Mouse (Mus musculus) liver, embryonic 11.5 days (tissue): ENCODE measurements around the gene Wwc1. TPM values are rescaled to one million over a fixed set of nuclear protein-coding genes. Genes with fewer than 3 reads are reported as not detected.

ENCODE experiments used
- ATAC-seq: fragments of 200-750 bp; cut with Nextera tagmentation; replicated peaks from 2 replicates; pipeline ENCODE4 v1.8.0; 2017; ENCODE audit warnings: moderate number of reproducible peaks, mild to moderate bottlenecking, moderate TSS enrichment, moderate library complexity; ENCODE audit not compliant: low FRiP score
- DNase-seq: peaks from one replicate; pipeline ENCODE4 v3.0.0-alpha.2; 2017; ENCODE audit warnings: low spot score
- H3K27ac ChIP-seq: fragments of 300-500 bp; sonication (generic); 2 replicates; pipeline ENCODE4 v1.5.1; 2014; ENCODE audit warnings: mild to moderate bottlenecking, low read depth, low read length, control low read depth
- H3K27me3 ChIP-seq: fragments of 300-500 bp; sonication (generic); replicated peaks from 2 replicates; pipeline ENCODE4 v1.6.1; 2014; ENCODE audit warnings: low read length, mixed read lengths; ENCODE audit not compliant: control insufficient read depth, insufficient read depth
- H3K36me3 ChIP-seq: fragments of 300-500 bp; sonication (generic); 2 replicates; pipeline ENCODE4 v1.6.1; 2014; ENCODE audit warnings: mild to moderate bottlenecking, low read length, moderate library complexity, mixed read lengths; ENCODE audit not compliant: control insufficient read depth, insufficient read depth
- H3K4me1 ChIP-seq: fragments of 300-500 bp; sonication (generic); replicated peaks from 2 replicates; pipeline ENCODE4 v1.6.1; 2014; ENCODE audit warnings: low read length, mixed read lengths; ENCODE audit not compliant: control insufficient read depth, insufficient read depth
- H3K4me2 ChIP-seq: fragments of 300-500 bp; sonication (generic); 2 replicates; pipeline ENCODE4 v1.6.1; 2014; ENCODE audit warnings: mild to moderate bottlenecking, control low read depth, moderate library complexity
- H3K4me3 ChIP-seq: fragments of 300-500 bp; sonication (generic); 2 replicates; pipeline ENCODE4 v1.5.1; 2014; ENCODE audit warnings: low read depth, low read length, control low read depth
- H3K9ac ChIP-seq: fragments of 300-500 bp; sonication (generic); 2 replicates; pipeline ENCODE4 v1.6.1; 2014; ENCODE audit warnings: low read depth, low read length, control low read depth
- H3K9me3 ChIP-seq: fragments of 300-500 bp; sonication (generic); 2 replicates; pipeline ENCODE4 v1.6.1; 2016; ENCODE audit warnings: low read length, inconsistent platforms, mixed read lengths; ENCODE audit not compliant: control insufficient read depth
- WGBS: fragments of 180-500 bp; shearing (Covaris S2); extraction: QIAGEN DNeasy Blood & Tissue Kit; methylation state at CpG from one replicate; pipeline ENCODE4 v1.1.7; 2014; 5-methylcytosine and 5-hydroxymethylcytosine counted together
- polyA plus RNA-seq: library from polyadenylated mRNA; unstranded; fragments of >200 nt; fragmentation: Nextera tagmentation; extraction: Ambion mirVana; gene quantifications from 2 replicates; pipeline ENCODE4 v1.2.1, GENCODE M21; 2014

The Wwc1 gene
- polyA plus RNA-seq, 1 experiment from 2014 or later = 4.1 TPM

DNA sequence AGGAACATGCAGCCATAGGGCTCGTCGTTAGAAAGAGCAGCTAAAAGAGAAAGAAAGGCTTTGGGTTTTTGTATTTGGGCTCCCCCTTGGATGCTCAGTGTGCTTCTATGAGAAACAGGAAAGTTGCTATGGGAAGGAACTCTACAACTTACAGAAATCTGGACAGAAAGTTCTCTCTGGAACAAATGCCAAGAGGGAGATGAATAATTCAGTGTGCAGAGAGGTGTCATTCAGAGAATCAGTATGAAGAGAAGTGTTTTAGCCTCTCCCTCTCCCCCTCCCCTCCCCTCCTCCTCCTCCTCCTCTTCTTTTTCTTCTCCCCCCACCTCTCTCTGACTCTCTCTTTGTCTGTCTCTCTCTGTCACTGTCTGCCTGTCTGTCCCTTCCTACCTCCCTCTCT lies 60.9 kb downstream of the Wwc1 start:
- 38% methylated on average over 2 of the region's 2 CpGs for WGBS
- Histone ChIP-seq H3K4me2 (no peak overlapping the region), H3K9me3 (no peaks in the 10 kb centered on the region), H3K27me3 (no peaks in the 10 kb centered on the region), H3K9ac (no peak overlapping the region), H3K36me3 (no peaks in the 10 kb centered on the region), H3K4me3 (no peak overlapping the region), H3K27ac (no peak overlapping the region), H3K4me1 (no peaks in the 10 kb centered on the region; the same call in 1 of the 2 replicates)
- no peak for ATAC-seq
- no peak for DNase-seq

DNA sequence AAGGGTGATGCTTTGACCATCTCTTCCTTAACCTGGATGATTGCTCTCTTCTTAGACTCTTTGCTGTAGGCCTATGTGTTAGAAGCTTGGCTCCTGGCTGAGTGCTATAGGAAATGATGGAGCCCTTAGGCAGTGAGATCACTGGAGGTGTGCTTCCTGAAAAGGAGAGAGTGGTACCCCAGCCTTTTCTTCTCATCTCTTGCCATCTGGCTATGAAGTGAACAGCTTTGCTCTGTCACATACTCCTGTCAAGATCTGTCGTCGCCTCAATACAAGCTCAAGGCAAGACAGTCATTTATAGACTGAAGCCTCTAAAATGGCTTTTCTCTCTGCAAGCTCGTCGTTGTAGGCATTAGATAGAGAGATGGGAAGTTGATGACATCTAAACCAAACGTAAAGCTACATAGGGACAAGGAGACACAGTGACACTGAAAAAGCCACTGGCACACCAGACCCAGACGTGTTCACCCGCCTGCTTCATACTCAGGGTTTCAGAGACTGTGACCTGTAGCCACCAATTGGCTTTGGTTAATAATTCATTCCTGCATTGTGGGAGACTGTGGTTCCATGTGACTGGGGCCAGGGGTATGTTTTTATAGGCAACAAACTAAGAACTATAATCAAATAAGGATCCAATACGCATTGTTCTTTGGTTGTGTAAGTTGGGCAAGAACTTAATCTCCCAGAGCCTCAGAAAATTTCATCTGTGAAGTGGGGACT lies 63.7 kb downstream of the Wwc1 start:
- DNase-seq (no peak), ATAC-seq (no peak)
- no peak overlapping the region for H3K4me2 ChIP-seq
- H3K4me3 ChIP-seq = no peak overlapping the region
- no peak overlapping the region for H3K27ac ChIP-seq
- no peaks in the 10 kb centered on the region for H3K27me3 ChIP-seq
- no peaks in the 10 kb centered on the region for H3K4me1 ChIP-seq
- no peak overlapping the region for H3K9ac ChIP-seq
- 75% methylated on average over 8 of the region's 8 CpGs for WGBS
- no peaks in the 10 kb centered on the region for H3K9me3 ChIP-seq
- no peaks in the 10 kb centered on the region for H3K36me3 ChIP-seq

DNA sequence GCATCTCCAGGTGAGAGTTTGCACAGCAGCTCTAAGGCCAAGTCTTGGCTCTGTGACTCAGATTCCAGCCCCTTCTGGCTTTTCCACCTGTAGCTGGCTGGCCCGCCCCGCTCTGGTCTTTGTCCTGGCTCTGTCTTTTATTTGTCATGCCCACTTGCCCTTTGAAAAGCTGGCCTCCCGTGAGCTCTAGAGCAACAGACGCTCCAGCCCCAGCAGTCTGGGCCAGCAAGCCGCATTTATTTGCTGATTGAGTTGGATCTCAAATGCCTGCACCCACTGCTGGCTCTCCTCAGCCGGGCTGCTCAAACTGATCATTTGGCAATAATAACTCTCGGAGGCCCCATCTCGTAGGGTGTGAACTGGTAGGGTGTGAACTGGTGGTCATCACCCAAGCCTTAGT lies 64.8 kb downstream of the Wwc1 start:
- ATAC-seq = no peak
- H3K9me3 ChIP-seq = no peaks in the 10 kb centered on the region
- H3K27me3 ChIP-seq = no peaks in the 10 kb centered on the region
- no peak overlapping the region for H3K4me2 ChIP-seq
- H3K4me3 ChIP-seq = no peak overlapping the region
- H3K36me3 ChIP-seq = no peaks in the 10 kb centered on the region
- WGBS = 62% methylated on average over 8 of the region's 8 CpGs
- no peak for DNase-seq
- no peak overlapping the region for H3K27ac ChIP-seq
- no peak overlapping the region for H3K9ac ChIP-seq
- no peaks in the 10 kb centered on the region for H3K4me1 ChIP-seq

GRCm38 (mm10) chr11:35913418-35914044 lies 66.8 kb downstream of the Wwc1 start:
- no peak overlapping the region for H3K9ac ChIP-seq
- H3K4me1 ChIP-seq = no peaks in the 10 kb centered on the region
- no peak overlapping the region for H3K4me2 ChIP-seq
- H3K36me3 ChIP-seq = no peaks in the 10 kb centered on the region
- no peak for DNase-seq
- no peaks in the 10 kb centered on the region for H3K9me3 ChIP-seq
- no peak overlapping the region for H3K27ac ChIP-seq
- H3K4me3 ChIP-seq = no peak overlapping the region
- WGBS = 88% methylated on average over 6 of the region's 6 CpGs
- ATAC-seq = no peak
- H3K27me3 ChIP-seq = no peaks in the 10 kb centered on the region

DNA sequence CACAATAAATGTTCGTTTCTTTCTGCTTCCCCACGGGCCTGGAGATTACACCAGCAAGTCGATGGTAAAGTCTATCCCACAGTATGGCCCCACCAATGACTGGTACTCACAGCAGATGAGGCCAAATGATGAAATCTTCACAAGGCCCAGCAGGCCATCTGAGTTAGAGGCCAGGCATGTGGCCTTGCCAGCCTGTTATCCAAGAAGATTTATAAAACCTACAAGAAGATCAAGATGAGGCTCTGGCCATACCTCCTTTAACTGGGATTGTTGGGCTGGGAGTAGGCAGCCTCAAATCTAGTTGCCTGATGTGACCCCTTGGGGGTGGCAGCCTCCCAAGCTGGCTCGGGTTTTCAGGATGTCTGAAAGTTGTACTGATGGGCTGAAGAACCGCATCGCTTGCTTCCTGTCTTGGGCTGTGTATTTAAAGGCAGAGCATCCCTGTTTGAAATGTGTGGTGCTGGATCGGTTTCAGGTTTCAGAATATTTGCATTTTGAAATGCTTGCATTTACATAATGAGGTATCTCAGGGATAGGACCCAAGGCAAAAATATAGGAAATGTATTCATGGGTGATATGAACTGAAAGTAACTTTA lies 75.3 kb downstream of the Wwc1 start:
- Histone ChIP-seq H3K4me1 (no peaks in the 10 kb centered on the region), H3K36me3 (no peaks in the 10 kb centered on the region), H3K27me3 (no peaks in the 10 kb centered on the region), H3K4me3 (no peak overlapping the region), H3K9me3 (no peaks in the 10 kb centered on the region), H3K27ac (no peak overlapping the region), H3K4me2 (no peak overlapping the region), H3K9ac (no peak overlapping the region)
- DNase-seq = no peak
- 80% methylated on average over 7 of the region's 7 CpGs for WGBS
- no peak for ATAC-seq

DNA sequence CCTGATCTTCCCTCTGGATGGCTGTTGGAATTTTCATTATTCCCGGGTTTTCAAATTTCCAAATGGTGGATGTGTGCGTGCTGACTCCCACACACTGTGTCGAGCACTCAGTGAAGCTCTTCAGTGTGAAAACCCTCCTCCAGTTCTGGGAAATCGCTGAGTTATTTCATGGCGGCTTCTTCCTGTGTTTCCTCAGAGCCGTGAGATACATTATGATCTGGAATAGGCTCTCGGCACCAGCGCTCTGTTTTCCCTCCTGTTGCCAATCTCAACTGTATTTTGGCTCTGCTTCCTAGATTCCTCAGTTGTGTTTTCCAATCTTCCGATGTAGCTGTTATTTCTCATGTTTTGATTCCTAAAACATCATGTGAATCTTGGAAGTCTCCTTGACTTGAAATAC lies 77.2 kb downstream of the Wwc1 start:
- Histone ChIP-seq H3K9me3 (no peaks in the 10 kb centered on the region), H3K4me1 (no peaks in the 10 kb centered on the region), H3K27ac (no peak overlapping the region), H3K27me3 (no peaks in the 10 kb centered on the region), H3K4me2 (no peak overlapping the region), H3K36me3 (no peaks in the 10 kb centered on the region), H3K4me3 (no peak overlapping the region), H3K9ac (no peak overlapping the region)
- ATAC-seq (no peak), DNase-seq (no peak)
- 79% methylated on average over 9 of the region's 9 CpGs for WGBS

DNA sequence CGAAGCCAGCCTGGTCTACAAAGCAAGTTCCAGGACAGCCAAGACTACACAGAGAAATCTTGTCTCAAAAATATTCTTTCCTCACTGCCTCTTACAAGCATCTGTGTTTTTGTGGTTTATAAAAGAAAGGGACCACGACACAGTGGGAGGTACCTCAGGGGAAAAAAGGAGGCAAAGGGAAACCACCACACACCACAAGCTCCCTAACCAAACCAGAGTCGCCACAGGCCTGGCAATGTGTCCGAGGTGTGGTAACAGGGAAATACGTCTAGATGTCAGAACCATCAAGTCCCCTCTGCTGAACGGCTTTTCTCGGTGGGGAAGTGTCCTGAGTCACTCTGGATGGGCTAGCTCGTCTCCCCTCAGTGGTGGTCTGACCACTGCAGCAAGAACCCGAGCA lies 80.4 kb downstream of the Wwc1 start:
- H3K27ac ChIP-seq = no peak overlapping the region
- H3K4me1 ChIP-seq = no peaks in the 10 kb centered on the region
- H3K4me2 ChIP-seq = no peak overlapping the region
- H3K36me3 ChIP-seq = no peaks in the 10 kb centered on the region
- H3K9me3 ChIP-seq = no peaks in the 10 kb centered on the region
- H3K9ac ChIP-seq = no peak overlapping the region
- H3K4me3 ChIP-seq = no peak overlapping the region
- WGBS = 42% methylated on average over 9 of the region's 9 CpGs
- DNase-seq (no peak), ATAC-seq (no peak)
- no peaks in the 10 kb centered on the region for H3K27me3 ChIP-seq

DNA sequence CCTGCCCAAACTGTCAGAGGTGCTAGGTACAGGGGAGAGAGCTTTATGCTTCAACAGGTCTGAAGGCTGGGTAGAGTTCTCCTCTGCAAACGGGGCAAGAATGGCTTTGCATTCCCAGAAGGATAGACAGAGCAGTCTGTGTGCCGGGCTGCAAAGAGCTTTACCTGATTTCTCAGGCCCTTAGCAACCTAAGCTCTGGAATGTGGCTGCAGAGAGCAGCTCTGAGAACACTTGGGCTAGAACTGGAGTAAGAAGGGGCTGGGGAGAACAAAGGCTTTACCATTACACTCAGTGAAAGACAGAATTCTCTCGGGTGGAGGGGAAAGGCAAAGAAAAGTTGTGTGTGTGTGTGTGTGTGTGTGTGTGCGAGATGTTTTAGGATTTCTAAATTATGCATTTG lies 86.9 kb downstream of the Wwc1 start:
- 56% methylated on average over 4 of the region's 4 CpGs for WGBS
- Histone ChIP-seq H3K4me3 (no peak overlapping the region), H3K4me2 (no peak overlapping the region), H3K9me3 (no peaks in the 10 kb centered on the region), H3K27me3 (no peaks in the 10 kb centered on the region), H3K9ac (no peak overlapping the region), H3K27ac (no peak overlapping the region), H3K36me3 (no peaks in the 10 kb centered on the region), H3K4me1 (no peaks in the 10 kb centered on the region)
- ATAC-seq (no peak), DNase-seq (no peak)

DNA sequence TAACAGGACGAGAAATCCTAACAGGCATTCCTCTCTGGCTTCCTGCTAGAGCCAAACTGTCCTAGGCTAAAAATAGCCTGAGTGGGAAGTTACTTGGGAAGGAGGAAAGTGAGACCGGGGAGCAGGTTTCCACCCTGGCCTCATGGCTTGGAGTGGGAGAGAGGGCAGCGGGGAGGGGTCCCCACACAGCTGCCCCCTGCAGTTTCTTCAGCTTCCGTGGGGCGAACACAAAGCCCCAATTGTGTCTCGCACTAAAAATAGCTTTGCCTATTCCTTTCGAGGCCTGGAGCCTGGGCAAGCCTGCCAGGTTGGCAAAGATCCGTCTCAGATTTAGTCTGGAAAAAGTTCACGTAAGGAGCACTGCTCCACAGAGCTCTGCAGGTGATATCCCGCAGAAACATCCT lies 87.3 kb downstream of the Wwc1 start:
- H3K9ac ChIP-seq = no peak overlapping the region
- H3K27me3 ChIP-seq = no peaks in the 10 kb centered on the region
- no peaks in the 10 kb centered on the region for H3K4me1 ChIP-seq
- 49% methylated on average over 10 of the region's 10 CpGs for WGBS
- no peak for ATAC-seq
- H3K9me3 ChIP-seq = no peaks in the 10 kb centered on the region
- H3K36me3 ChIP-seq = no peaks in the 10 kb centered on the region
- DNase-seq = no peak
- H3K4me2 ChIP-seq = no peak overlapping the region
- no peak overlapping the region for H3K4me3 ChIP-seq
- H3K27ac ChIP-seq = no peak overlapping the region
